ENCODE assay signal across 26 mouse cellular contexts in genomic region chr10:127037641-127038040, GRCm38 (mm10). TPM values are rescaled to one million over a fixed set of nuclear protein-coding genes. Genes with fewer than 3 reads are reported as not detected.
"Had no signal": no experiment of that assay in that cellular context is flagged by ENCODE, and none has a peak within 500 bp of the region (broad histone marks: within the 10 kb centered on the region; RNA-seq: fewer than 3 reads in every experiment).

No protein-coding gene starts in this region.

- H3K36me3 ChIP-seq: liver, embryonic 13.5 days; midbrain, embryonic 12.5 days; midbrain, embryonic 15.5 days; neural tube, embryonic 13.5 days; stomach, embryonic 15.5 days had no signal

- DNase-seq: layer of hippocampus, postnatal 36 days; liver, embryonic 13.5 days; lung, adult 2 months; lung, postnatal 14 days; lung, postnatal 4 days; retina, postnatal 1 day; right cerebral cortex, postnatal 25 days; spleen, adult 18-20 months; thymus, postnatal 25 days had no signal

- H3K4me3 ChIP-seq: left cerebral cortex, adult 2 months; liver, embryonic 13.5 days; midbrain, embryonic 12.5 days; midbrain, embryonic 15.5 days; myocyte; neural tube, embryonic 13.5 days; stomach, embryonic 15.5 days had no signal

- H3K9ac ChIP-seq: liver, embryonic 13.5 days; midbrain, embryonic 12.5 days; midbrain, embryonic 15.5 days; neural tube, embryonic 13.5 days; stomach, embryonic 15.5 days had no signal

- H3K27ac ChIP-seq: left cerebral cortex, adult 2 months; liver, embryonic 13.5 days; midbrain, embryonic 12.5 days; midbrain, embryonic 15.5 days; neural tube, embryonic 13.5 days; stomach, embryonic 15.5 days had no signal

- H3K4me2 ChIP-seq: liver, embryonic 13.5 days; midbrain, embryonic 12.5 days; midbrain, embryonic 15.5 days; neural tube, embryonic 13.5 days; stomach, embryonic 15.5 days had no signal

- H3K27me3 ChIP-seq: stomach, embryonic 15.5 days had no signal

- ATAC-seq: inflammation-experienced regulatory T-cells, adult 6 months; intestine, embryonic 16.5 days; midbrain, embryonic 15.5 days had no signal

- H3K9me3 ChIP-seq: liver, embryonic 13.5 days; midbrain, embryonic 12.5 days; midbrain, embryonic 15.5 days; neural tube, embryonic 13.5 days; stomach, embryonic 15.5 days had no signal

RNA-seq across cellular contexts. Expression of gene Eef1akmt3, which starts 3.7 kb away (rescaled TPM):
- total RNA-seq: left cerebral cortex, postnatal 36 days; liver, adult 2 months; megakaryocyte progenitor cell, adult 5-6 weeks; megakaryocyte-erythroid progenitor cell, adult 5-6 weeks; monocyte, adult 5-6 weeks had no signal
- polyA plus RNA-seq: thymus, postnatal 0 days had no signal

RNA-seq across cellular contexts. Expression of gene Cyp27b1, which starts 10.4 kb away (rescaled TPM):
- total RNA-seq: liver, adult 2 months; megakaryocyte progenitor cell, adult 5-6 weeks; megakaryocyte-erythroid progenitor cell, adult 5-6 weeks; monocyte, adult 5-6 weeks; neutrophil, adult 5-6 weeks had no signal
- polyA plus RNA-seq: inflammation-experienced regulatory T-cells, adult 6 months; limb, embryonic 11.5 days; liver, embryonic 13.5 days had no signal

RNA-seq across cellular contexts. Expression of gene March9, which starts 22.3 kb away (rescaled TPM):
- total RNA-seq: megakaryocyte-erythroid progenitor cell, adult 5-6 weeks; monocyte, adult 5-6 weeks had no signal
- polyA plus RNA-seq: liver, embryonic 16.5 days had no signal
